Mouse (Mus musculus) ES-E14 (cell line): ENCODE data around the gene Gpr84.

Experiments
- CHD2 ChIP-seq: IDR thresholded peaks from 2 replicates; pipeline ENCODE4 v1.6.1; 2014; ENCODE audit warnings: mild to moderate bottlenecking, low read depth, low read length, inconsistent platforms
- HCFC1 ChIP-seq: IDR thresholded peaks from 2 replicates; pipeline ENCODE4 v1.6.1; 2012; ENCODE audit warnings: low read length, inconsistent platforms, borderline replicate concordance; ENCODE audit not compliant: insufficient read depth
- ZC3H11A ChIP-seq: IDR thresholded peaks from 2 replicates; pipeline ENCODE4 v1.6.1; 2012; ENCODE audit warnings: low read depth, mild to moderate bottlenecking, inconsistent platforms, low read length, borderline replicate concordance

DNA sequence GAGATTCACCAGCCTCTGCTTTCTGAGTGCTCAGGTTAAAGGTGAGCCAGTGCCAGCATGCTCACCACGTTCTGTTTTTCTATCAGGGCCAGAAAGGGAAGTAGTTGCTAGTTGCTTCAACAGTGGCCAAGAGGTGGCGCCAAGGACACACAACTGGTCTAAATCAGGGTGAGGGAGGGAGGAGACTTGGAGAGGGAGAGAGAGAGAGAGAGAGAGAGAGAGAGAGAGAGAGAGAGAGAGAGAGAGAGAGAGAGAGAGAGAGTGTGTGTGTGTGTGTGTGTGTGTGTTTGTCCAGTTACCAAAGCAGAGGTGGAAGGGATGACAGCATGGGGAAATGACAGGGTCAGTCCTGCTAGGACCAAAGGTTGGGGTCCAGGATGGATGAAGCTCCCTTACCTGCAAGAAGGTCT lies 36.9 kb upstream of the Gpr84 start:
- TF ChIP-seq ZC3H11A (no peak), HCFC1 (no peak), CHD2 (no peak)
